Mouse (Mus musculus): Measurements from ENCODE around the gene Tceal9.

Gene Tceal9

GRCm38 (mm10) chrX:136270393-136271111, 25.7 kb downstream of the Tceal9 start:
- peak; percentile 57 for DNase-seq (ENCODE audit: low read depth)

GRCm38 (mm10) chrX:136274542-136274941, 29.7 kb downstream of the Tceal9 start:
- DNase-seq (ENCODE audit: low read depth), result no peak

- no peak for DNase-seq (ENCODE audit: low read depth)
Observed at GRCm38 (mm10) chrX:136275386-136275785, 30.5 kb downstream of the Tceal9 start.

GRCm38 (mm10) chrX:136277577-136277976, 32.7 kb downstream of the Tceal9 start:
- DNase-seq (ENCODE audit: low read depth), result no peak

- DNase-seq (ENCODE audit: low read depth), result no peak
Observed at GRCm38 (mm10) chrX:136278401-136278800, 33.5 kb downstream of the Tceal9 start.

- no peak for DNase-seq (ENCODE audit: low read depth)
Observed at GRCm38 (mm10) chrX:136279410-136279809, 34.5 kb downstream of the Tceal9 start.

GRCm38 (mm10) chrX:136290817-136291281, 46.0 kb downstream of the Tceal9 start:
- DNase-seq (ENCODE audit: low read depth), result no peak
